Mouse (Mus musculus) heart, postnatal 36 days (tissue): Measurements from ENCODE around the gene Opa3. TPM values are rescaled to one million over a fixed set of nuclear protein-coding genes. Genes with fewer than 3 reads are reported as not detected.

ENCODE experiments used
- DNase-seq, 2 experiments: peaks; one replicate each; pipeline ENCODE4 v3.0.0; 2021 to 2022
- intact Hi-C: fragments of 180-260 bp; cut with DNase I; formaldehyde crosslinking; loops from one replicate; pipeline ENCODE4 v1.15.1; 2025
- microRNA-seq, 2 experiments: library from miRNA; unstranded; fragments of <30 nt; microRNA quantifications; one replicate each; pipeline ENCODE4 v1.2.0; 2021; ENCODE audit warnings: borderline number of aligned reads in 2 of 2
- total RNA-seq, 2 experiments: library from RNA; stranded (reverse); gene quantifications; 2 replicates each; pipeline ENCODE4 v1.2.3; 2021

Gene Opa3
- total RNA-seq, 2 experiments from 2014 or later, result 53.9 to 62.9 TPM

GRCm38 (mm10) chr7:19301461-19302263 is 73.5 kb downstream of the Opa3 start:
- DNase-seq, result no peak
- intact Hi-C loops, result loop anchor here (2.0 kb wide), 1 partner anchor 63 kb away; no protein-coding TSS in a partner anchor

- intact Hi-C loops, result no loop called here
- no peak for DNase-seq
These were observed 74.3 kb downstream of the Opa3 start for GRCm38 (mm10) chr7:19302264-19303045.

- intact Hi-C loops, result no loop called here
- no peak for DNase-seq
These were observed 74.8 kb downstream of the Opa3 start for GRCm38 (mm10) chr7:19303046-19303305.

GRCm38 (mm10) chr7:19303770-19304169 is 75.6 kb downstream of the Opa3 start:
- peak; percentile 84 to 86 for DNase-seq
- intact Hi-C loops, result no loop called here

DNA sequence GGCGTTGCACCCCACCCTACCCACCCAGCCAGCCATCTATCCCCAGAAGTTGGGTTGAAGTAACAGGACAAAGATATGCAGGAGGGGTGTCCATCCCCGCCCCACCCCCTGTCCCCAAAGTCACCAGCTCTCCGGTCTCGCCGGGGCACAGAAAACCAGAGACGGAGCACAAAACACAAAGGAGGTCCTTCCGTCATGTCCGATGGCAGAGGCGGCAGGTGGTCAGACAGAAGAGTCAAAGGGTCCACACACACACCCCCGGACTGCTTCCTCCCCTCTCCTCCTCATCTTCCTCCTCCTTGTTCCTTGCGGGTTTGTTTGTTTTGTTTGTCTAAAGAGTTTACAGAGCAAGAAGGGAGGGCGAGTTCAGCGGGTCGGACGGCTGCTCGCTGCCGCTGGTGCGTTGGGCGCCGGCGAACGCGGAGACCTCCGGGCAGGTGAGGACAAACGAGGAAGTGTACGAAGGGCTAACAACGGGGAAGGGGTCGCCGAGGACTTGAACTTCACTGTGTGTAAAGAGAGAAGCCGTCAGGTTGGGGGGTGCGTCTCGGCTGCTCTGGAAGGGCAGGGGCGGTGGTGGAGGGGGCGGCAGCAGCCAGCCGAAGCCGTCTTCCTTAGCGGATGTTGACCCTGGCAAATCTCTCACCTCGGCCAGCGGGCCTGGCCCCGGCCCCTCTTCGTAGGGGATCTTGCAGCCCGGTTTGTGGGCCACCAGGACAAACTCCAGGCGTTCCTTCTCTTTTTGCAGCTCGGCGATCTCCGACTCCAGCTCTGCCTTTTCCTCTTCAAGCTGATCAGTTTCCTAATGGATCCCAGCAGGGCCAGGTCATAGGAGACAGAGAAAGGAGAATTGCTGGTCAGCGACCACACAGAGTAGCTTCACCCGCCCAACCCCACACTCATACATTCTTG is 76.6 kb downstream of the Opa3 start:
- intact Hi-C loops, result no loop called here
- no peak for DNase-seq

DNA sequence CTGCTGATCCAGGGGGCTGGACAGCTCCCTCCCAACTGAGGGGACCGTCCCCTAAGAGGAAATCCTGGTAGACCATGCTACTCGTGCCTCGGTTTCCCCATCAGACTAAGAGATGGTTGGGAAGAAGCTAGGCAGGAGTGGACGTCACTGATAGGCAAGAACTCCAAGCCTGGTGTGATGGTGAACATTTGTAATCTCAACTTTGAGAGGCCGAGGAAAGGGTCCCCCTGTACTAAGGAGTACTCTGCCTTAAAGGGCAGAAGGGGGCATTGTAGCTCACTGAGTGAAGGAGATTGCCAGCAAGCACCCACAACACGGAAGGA is 77.2 kb downstream of the Opa3 start:
- intact Hi-C loops, result no loop called here

More for the DNA sequence above, 77.2 kb downstream of the Opa3 start:
- no peak for DNase-seq

Small RNA genes within 50 kb of the gene (microRNA-seq; reads per million reads assigned to microRNA genes)
- gene Mir330, result 257 to 303 reads per million in 2 experiments

Other genes starting within 250 kb of the Opa3 start
- not detected for gene Nanos2, start 240.9 kb upstream of the Opa3 start, total RNA-seq
- 1 to 10 TPM; 3.4 to 4.3 TPM for gene Mypop, start 237.1 kb upstream of the Opa3 start, total RNA-seq
- gene Irf2bp1, start 224.3 kb upstream of the Opa3 start, total RNA-seq, result 10 to 100 TPM; 19.6 to 23.0 TPM
- not detected for gene Foxa3, start 204.8 kb upstream of the Opa3 start, total RNA-seq
- 10 to 100 TPM; 85.2 to 86.8 TPM for gene Sympk, start 204.0 kb upstream of the Opa3 start, total RNA-seq
- gene Rsph6a, start 173.6 kb upstream of the Opa3 start, total RNA-seq, result not detected
- gene Dmwd, start 152.1 kb upstream of the Opa3 start, total RNA-seq, result 10 to 100 TPM; 48.8 to 52.4 TPM
- 100 to 1,000 TPM; 512 to 563 TPM for gene Dmpk, start 144.5 kb upstream of the Opa3 start, total RNA-seq
- gene Six5, start 133.7 kb upstream of the Opa3 start, total RNA-seq, result 10 to 100 TPM in 1 of 2 experiments, 1 to 10 TPM in 1; 7.2 to 10.2 TPM
- gene Gm4969, start 110.0 kb upstream of the Opa3 start, total RNA-seq, result not detected
- 1 to 10 TPM; 4.6 to 5.3 TPM for gene Fbxo46, start 108.5 kb upstream of the Opa3 start, total RNA-seq
- 1 to 10 TPM; 3.8 to 4.8 TPM for gene Qpctl, start 79.0 kb upstream of the Opa3 start, total RNA-seq
- gene Snrpd2, start 78.6 kb upstream of the Opa3 start, total RNA-seq, result 10 to 100 TPM; 66.8 to 67.0 TPM
- gene Gipr, start 62.2 kb upstream of the Opa3 start, total RNA-seq, result under 1 TPM in 1 of 2 experiments, not detected in 1; 0.14 TPM
- 10 to 100 TPM; 34.3 to 44.4 TPM for gene Eml2, start 51.9 kb upstream of the Opa3 start, total RNA-seq
- 10 to 100 TPM in 1 of 2 experiments, 1 to 10 TPM in 1; 7.9 to 10.6 TPM for gene Gpr4, start 15.8 kb upstream of the Opa3 start, total RNA-seq
- gene Vasp, start 43.5 kb downstream of the Opa3 start, total RNA-seq, result 10 to 100 TPM; 32.6 to 36.1 TPM
- not detected for gene Ppm1n, start 51.7 kb downstream of the Opa3 start, total RNA-seq
- gene Rtn2, start 54.3 kb downstream of the Opa3 start, total RNA-seq, result 100 to 1,000 TPM; 137 to 148 TPM
- gene Fosb, start 81.7 kb downstream of the Opa3 start, total RNA-seq, result under 1 TPM; 0.14 to 0.86 TPM
- 10 to 100 TPM; 43.4 to 48.0 TPM for gene Ercc1, start 116.4 kb downstream of the Opa3 start, total RNA-seq
- gene Cd3eap, start 131.1 kb downstream of the Opa3 start, total RNA-seq, result 10 to 100 TPM; 10.4 to 11.2 TPM
- 10 to 100 TPM; 35.8 to 44.2 TPM for gene Ppp1r13l, start 131.4 kb downstream of the Opa3 start, total RNA-seq
- gene Ercc2, start 153.7 kb downstream of the Opa3 start, total RNA-seq, result 10 to 100 TPM; 11.8 to 12.0 TPM
- gene Klc3, start 175.8 kb downstream of the Opa3 start, total RNA-seq, result under 1 TPM; 0.24 to 0.92 TPM
- 1,000 to 10,000 TPM; 3,967 to 4,539 TPM for gene Ckm, start 176.4 kb downstream of the Opa3 start, total RNA-seq
- gene Mark4, start 230.5 kb downstream of the Opa3 start, total RNA-seq, result 10 to 100 TPM; 25.7 to 27.2 TPM
- under 1 TPM; 0.78 to 0.84 TPM for gene Exoc3l2, start 235.0 kb downstream of the Opa3 start, total RNA-seq